Mouse (Mus musculus): ENCODE measurements around the gene Csnk1g2. TPM values are rescaled to one million over a fixed set of nuclear protein-coding genes. Genes with fewer than 3 reads are reported as not detected.
A peak's percentile ranks its signal among the peaks of the same experiment; 100 is the strongest.

The Csnk1g2 gene
- polyA plus RNA-seq, 1 experiment from 2014 or later: 15.1 TPM

DNA sequence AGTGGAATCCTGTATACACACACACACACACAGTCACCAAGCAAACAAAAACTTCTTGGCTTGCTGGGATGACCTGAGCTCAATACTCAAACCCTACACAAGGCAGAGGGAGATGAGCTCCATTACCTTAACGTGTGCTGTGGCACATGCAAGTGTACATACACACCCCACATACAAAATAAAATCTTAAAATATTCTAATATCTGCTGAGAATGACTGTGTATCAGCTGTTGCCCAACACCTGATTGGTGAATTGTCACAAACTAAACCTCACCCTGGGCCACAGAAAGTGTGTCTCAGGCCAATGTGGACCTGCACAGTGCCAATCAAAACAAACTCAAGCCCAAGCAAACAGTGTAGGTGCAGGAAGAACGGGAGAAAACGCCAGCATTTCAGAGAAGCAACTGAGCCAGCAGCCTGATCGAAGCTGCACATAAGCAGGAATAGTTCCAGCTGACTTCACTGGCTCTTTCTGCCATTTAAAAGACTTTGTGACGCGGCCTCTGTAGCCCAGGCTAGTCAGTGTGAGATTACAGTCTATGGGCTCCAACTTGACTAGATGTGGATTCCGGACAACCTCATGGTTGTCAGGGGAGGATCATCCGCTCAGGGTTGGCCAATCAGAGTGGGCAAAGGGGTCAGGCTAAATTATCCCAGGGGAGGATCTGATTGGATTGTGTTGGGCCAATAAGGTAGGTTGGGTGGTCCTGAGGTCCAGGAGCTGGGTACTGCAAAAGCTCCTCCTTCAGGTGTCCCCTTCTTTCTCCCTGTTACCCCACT is 3.0 kb upstream of the Csnk1g2 start:
- peaks cover 7% of the 10 kb centered on the region for H3K36me3 ChIP-seq (ENCODE audit: control insufficient read depth, insufficient read depth, low read length)
- H3K27me3 ChIP-seq (replicated peaks; ENCODE audit: control insufficient read depth, insufficient read depth, low read length): no peaks in the 10 kb centered on the region
- WGBS: 42% methylated on average over 8 of the region's 8 CpGs
- H3K4me3 ChIP-seq (ENCODE audit: low read length): no peak overlapping the region
- no peak overlapping the region for H3K9ac ChIP-seq (ENCODE audit: low read depth, low read length)
- H3K4me2 ChIP-seq (ENCODE audit: low read depth, low read length): no peak overlapping the region
- peaks cover 20% of the 10 kb centered on the region for H3K4me1 ChIP-seq (ENCODE audit: control insufficient read depth, insufficient read depth, low read length)
- H3K27ac ChIP-seq (ENCODE audit: low read length): no peak overlapping the region
- H3K9me3 ChIP-seq (ENCODE audit: control insufficient read depth, low read length): no peaks in the 10 kb centered on the region
- ATAC-seq: no peak

DNA sequence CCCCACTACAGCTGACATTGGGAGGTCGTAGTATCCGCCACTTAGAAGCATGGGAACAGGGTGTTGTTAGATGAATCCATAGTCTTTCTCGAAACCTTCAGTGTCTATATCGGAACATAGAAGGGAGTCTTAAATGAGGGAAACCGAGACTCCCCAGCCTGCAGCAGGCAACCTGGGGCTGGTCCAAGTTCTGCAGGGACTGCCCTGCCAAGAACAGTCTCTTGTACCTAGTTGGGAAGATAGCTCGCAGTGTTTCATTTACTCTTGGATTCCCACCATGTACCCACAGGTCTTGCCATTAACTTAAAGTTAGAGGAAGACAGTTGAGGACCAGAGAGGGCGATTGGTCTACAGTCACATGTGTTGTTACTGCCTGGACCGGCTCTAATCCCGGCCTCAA is 2.3 kb upstream of the Csnk1g2 start:
- no peak for ATAC-seq
- Histone ChIP-seq H3K27me3 (replicated peaks; ENCODE audit: control insufficient read depth, insufficient read depth, low read length) (no peaks in the 10 kb centered on the region), H3K4me3 (ENCODE audit: low read length) (no peak overlapping the region), H3K27ac (ENCODE audit: low read length) (no peak overlapping the region), H3K36me3 (ENCODE audit: control insufficient read depth, insufficient read depth, low read length) (peaks cover 4% of the 10 kb centered on the region), H3K9me3 (ENCODE audit: control insufficient read depth, low read length) (no peaks in the 10 kb centered on the region), H3K4me1 (ENCODE audit: control insufficient read depth, insufficient read depth, low read length) (peaks cover 26% of the 10 kb centered on the region), H3K9ac (ENCODE audit: low read depth, low read length) (no peak overlapping the region), H3K4me2 (ENCODE audit: low read depth, low read length) (no peak overlapping the region)
- WGBS: 88% methylated on average over 9 of the region's 9 CpGs

DNA sequence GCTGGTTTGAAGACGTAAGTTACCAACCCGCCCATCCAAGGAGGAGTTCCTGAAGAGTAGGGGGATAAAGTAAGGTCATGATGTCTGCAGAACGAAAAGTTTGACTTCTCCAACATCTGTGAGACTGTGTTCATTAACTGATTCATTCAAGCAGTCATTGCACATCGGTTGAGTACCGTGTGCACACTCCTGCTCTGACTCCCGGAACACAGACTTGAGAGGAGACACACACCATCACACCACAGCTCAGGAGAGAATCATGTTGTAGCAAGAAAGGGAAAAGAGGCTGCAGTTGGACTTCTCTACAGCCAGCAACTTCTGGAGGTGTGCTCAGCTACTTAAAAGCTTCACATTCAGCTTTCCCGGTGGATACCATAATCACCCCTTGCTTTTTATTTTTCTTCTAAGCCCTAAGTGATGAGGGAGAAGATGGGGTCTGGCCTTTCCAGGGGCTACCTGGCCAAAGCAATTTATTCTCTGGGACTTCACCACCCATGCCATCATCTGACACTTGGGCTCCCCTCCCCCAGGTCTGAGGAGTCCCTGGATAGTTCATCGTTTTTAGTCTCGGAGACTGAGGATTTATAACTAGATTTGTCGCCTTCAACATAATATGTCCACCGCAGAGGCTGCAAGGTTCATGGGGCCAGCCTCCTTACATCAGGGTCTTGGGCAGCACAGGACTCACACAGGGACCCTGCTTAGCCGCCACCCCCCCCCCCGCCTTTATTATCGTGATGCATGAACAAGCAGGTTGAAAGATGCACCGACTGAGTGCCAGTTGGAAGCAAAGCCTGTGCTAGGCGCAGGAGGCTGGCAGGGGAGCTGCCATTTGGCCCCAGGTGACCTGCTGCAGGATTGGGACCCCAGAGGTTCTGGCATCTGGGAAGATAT is 1.6 kb upstream of the Csnk1g2 start:
- WGBS: 55% methylated on average over 16 of the region's 16 CpGs

DNA sequence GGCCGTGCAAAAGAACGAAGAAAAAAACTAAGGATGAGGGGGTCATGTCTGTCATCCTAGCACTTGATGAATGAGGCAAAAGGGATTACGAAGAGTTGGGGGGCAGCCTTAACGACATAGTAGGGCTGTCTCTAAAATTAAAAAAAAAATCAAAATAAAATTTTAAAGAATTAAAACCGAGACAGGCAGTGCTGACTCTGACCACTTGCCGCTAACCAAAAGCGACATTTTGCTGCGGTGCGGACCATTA is 1.0 kb upstream of the Csnk1g2 start:
- Histone ChIP-seq H3K36me3 (ENCODE audit: control insufficient read depth, insufficient read depth, low read length) (no peaks in the 10 kb centered on the region), H3K4me1 (ENCODE audit: control insufficient read depth, insufficient read depth, low read length) (peaks cover 36% of the 10 kb centered on the region), H3K9ac (ENCODE audit: low read depth, low read length) (peak overlapping the region; percentile 70), H3K27ac (ENCODE audit: low read length) (peak overlapping the region; percentile 97), H3K27me3 (replicated peaks; ENCODE audit: control insufficient read depth, insufficient read depth, low read length) (no peaks in the 10 kb centered on the region), H3K4me3 (ENCODE audit: low read length) (peak overlapping the region; percentile 61), H3K4me2 (ENCODE audit: low read depth, low read length) (peak overlapping the region; percentile 71), H3K9me3 (ENCODE audit: control insufficient read depth, low read length) (no peaks in the 10 kb centered on the region)
- WGBS: 1% methylated on average over 9 of the region's 9 CpGs
- ATAC-seq: no peak

More for the DNA sequence above, 1.6 kb upstream of the Csnk1g2 start:
- Histone ChIP-seq H3K9me3 (ENCODE audit: control insufficient read depth, low read length) (no peaks in the 10 kb centered on the region), H3K4me2 (ENCODE audit: low read depth, low read length) (peak overlapping the region; percentile 71), H3K4me1 (ENCODE audit: control insufficient read depth, insufficient read depth, low read length) (peaks cover 32% of the 10 kb centered on the region), H3K4me3 (ENCODE audit: low read length) (peak overlapping the region; percentile 61), H3K27ac (ENCODE audit: low read length) (peak overlapping the region; percentile 97), H3K36me3 (ENCODE audit: control insufficient read depth, insufficient read depth, low read length) (no peaks in the 10 kb centered on the region), H3K27me3 (replicated peaks; ENCODE audit: control insufficient read depth, insufficient read depth, low read length) (no peaks in the 10 kb centered on the region), H3K9ac (ENCODE audit: low read depth, low read length) (peak overlapping the region; percentile 70)
- no peak for ATAC-seq

GRCm38 (mm10) chr10:80621940-80622660 is 538 bp upstream of the Csnk1g2 start:
- H3K27ac ChIP-seq (ENCODE audit: low read length): peak overlapping the region; percentile 97
- H3K9ac ChIP-seq (ENCODE audit: low read depth, low read length): peak overlapping the region; percentile 92
- H3K9me3 ChIP-seq (ENCODE audit: control insufficient read depth, low read length): no peaks in the 10 kb centered on the region
- H3K4me3 ChIP-seq (ENCODE audit: low read length): peak overlapping the region; percentile 86
- WGBS: under 1% methylated on average over 64 of the region's 64 CpGs
- H3K4me2 ChIP-seq (ENCODE audit: low read depth, low read length): peak overlapping the region; percentile 71
- peak; percentile 95 for ATAC-seq
- H3K36me3 ChIP-seq (ENCODE audit: control insufficient read depth, insufficient read depth, low read length): no peaks in the 10 kb centered on the region
- H3K27me3 ChIP-seq (replicated peaks; ENCODE audit: control insufficient read depth, insufficient read depth, low read length): no peaks in the 10 kb centered on the region
- H3K4me1 ChIP-seq (ENCODE audit: control insufficient read depth, insufficient read depth, low read length): peaks cover 38% of the 10 kb centered on the region

DNA sequence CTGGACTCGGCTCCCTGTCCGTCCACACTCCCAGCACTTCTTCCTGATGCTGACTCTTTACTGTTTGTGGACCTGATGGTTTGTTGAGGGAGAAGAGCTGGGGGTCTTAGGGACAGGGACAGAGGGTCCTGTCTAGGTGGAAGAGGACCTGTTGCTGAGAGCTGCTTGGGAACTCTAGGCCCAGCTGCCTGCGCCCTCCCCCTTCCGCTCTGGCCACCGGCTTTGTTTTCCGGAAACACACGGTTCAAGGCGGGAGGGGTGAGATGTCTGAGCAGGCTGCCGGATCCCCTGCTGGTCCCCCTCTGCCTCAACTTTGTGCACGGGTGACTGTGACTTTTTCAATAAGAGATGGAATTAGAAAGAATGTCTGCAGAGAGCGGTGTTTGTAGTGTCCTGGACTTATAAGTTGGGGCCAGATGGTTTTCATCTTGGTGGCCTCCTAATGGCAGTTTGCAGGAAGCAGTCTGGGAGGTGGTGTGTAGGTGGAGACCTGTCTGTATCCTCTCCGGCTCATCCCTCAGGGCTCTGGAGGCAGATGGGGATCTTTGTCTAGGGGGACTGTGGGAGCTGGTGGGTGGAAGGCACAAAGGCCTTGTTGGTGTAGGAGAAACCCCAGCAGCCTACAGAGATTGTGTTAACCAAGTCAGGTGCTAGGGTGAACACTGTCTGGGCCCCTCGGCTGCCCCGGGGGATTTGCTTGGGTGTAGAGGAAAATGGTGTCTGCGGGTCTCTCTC is 986 bp downstream of the Csnk1g2 start:
- no peaks in the 10 kb centered on the region for H3K9me3 ChIP-seq (ENCODE audit: control insufficient read depth, low read length)
- no peaks in the 10 kb centered on the region for H3K36me3 ChIP-seq (ENCODE audit: control insufficient read depth, insufficient read depth, low read length)
- H3K9ac ChIP-seq (ENCODE audit: low read depth, low read length): peak overlapping the region; percentile 92
- peak overlapping the region; percentile 86 for H3K4me3 ChIP-seq (ENCODE audit: low read length)
- H3K4me1 ChIP-seq (ENCODE audit: control insufficient read depth, insufficient read depth, low read length): peaks cover 49% of the 10 kb centered on the region
- H3K27ac ChIP-seq (ENCODE audit: low read length): peak overlapping the region; percentile 90
- no peaks in the 10 kb centered on the region for H3K27me3 ChIP-seq (replicated peaks; ENCODE audit: control insufficient read depth, insufficient read depth, low read length)
- H3K4me2 ChIP-seq (ENCODE audit: low read depth, low read length): peak overlapping the region; percentile 87
- ATAC-seq: no peak
- WGBS: 13% methylated on average over 15 of the region's 15 CpGs

DNA sequence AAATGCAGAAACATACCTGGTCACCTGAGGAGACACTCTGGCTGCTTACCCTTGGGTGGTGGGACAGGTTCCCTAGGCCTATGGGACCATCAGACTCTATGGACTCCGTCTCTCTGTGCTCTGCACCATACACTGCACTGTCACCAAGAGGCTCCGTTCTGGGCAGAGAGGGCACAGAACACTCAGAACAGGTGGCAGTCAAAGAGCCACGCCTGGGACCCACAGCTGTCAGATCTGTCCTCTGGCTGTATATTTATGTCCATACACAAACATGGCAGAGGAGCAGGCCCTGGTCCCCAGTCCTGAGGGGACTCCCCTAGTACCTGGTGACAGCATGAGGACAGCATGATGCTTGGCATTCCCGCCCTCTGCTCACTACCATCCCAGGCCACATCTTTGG is 3.1 kb downstream of the Csnk1g2 start:
- no peaks in the 10 kb centered on the region for H3K27me3 ChIP-seq (replicated peaks; ENCODE audit: control insufficient read depth, insufficient read depth, low read length)
- H3K36me3 ChIP-seq (ENCODE audit: control insufficient read depth, insufficient read depth, low read length): no peaks in the 10 kb centered on the region
- H3K4me1 ChIP-seq (ENCODE audit: control insufficient read depth, insufficient read depth, low read length): peaks cover 55% of the 10 kb centered on the region
- no peak overlapping the region; the same call in 1 of the 2 replicates for H3K4me3 ChIP-seq (ENCODE audit: low read length)
- peak overlapping the region; percentile 5 for H3K9ac ChIP-seq (ENCODE audit: low read depth, low read length)
- H3K4me2 ChIP-seq (ENCODE audit: low read depth, low read length): 0 out of 2 replicates have a peak overlapping the region, but pooled peaks have one; percentile 3
- WGBS: 82% methylated on average over 4 of the region's 4 CpGs
- ATAC-seq: no peak
- H3K27ac ChIP-seq (ENCODE audit: low read length): peak overlapping the region; percentile 79
- no peaks in the 10 kb centered on the region for H3K9me3 ChIP-seq (ENCODE audit: control insufficient read depth, low read length)

GRCm38 (mm10) chr10:80627685-80628084 is 5.0 kb downstream of the Csnk1g2 start:
- no peaks in the 10 kb centered on the region for H3K9me3 ChIP-seq (ENCODE audit: control insufficient read depth, low read length)
- ATAC-seq: peak; percentile 37
- 17% methylated on average over 2 of the region's 2 CpGs for WGBS
- H3K4me1 ChIP-seq (ENCODE audit: control insufficient read depth, insufficient read depth, low read length): peaks cover 49% of the 10 kb centered on the region
- H3K4me2 ChIP-seq (ENCODE audit: low read depth, low read length): peak overlapping the region; percentile 21; the same call in 1 of the 2 replicates
- no peaks in the 10 kb centered on the region for H3K36me3 ChIP-seq (ENCODE audit: control insufficient read depth, insufficient read depth, low read length)
- H3K4me3 ChIP-seq (ENCODE audit: low read length): no peak overlapping the region
- peak overlapping the region; percentile 46 for H3K9ac ChIP-seq (ENCODE audit: low read depth, low read length)
- no peaks in the 10 kb centered on the region for H3K27me3 ChIP-seq (replicated peaks; ENCODE audit: control insufficient read depth, insufficient read depth, low read length)
- peak overlapping the region; percentile 43 for H3K27ac ChIP-seq (ENCODE audit: low read length)
